Mouse (Mus musculus) hindbrain, postnatal 0 days (tissue): ENCODE measurements around the gene Gm6121. TPM values are rescaled to one million over a fixed set of nuclear protein-coding genes. Genes with fewer than 3 reads are reported as not detected.
"Not testable (repeated sequence)": the region's sequence is repeated elsewhere in the genome, so short reads cannot be mapped to it uniquely, and the experiment has no call there.

Experiments
- ATAC-seq: fragments of 200-750 bp; cut with Nextera tagmentation; 2 replicates; pipeline ENCODE4 v1.8.0; 2017; ENCODE audit warnings: mild to moderate bottlenecking, moderate TSS enrichment, moderate library complexity
- DNase-seq: peaks from one replicate; pipeline ENCODE4 v3.0.0-alpha.2; 2015; ENCODE audit warnings: low spot score
- H3K27ac ChIP-seq: fragments of 300-500 bp; sonication (generic); 2 replicates; pipeline ENCODE4 v1.5.1; 2014; ENCODE audit warnings: mild to moderate bottlenecking
- H3K27me3 ChIP-seq: fragments of 300-500 bp; sonication (generic); 2 replicates; pipeline ENCODE4 v1.6.1; 2014; ENCODE audit warnings: low read length, mixed read lengths; ENCODE audit not compliant: insufficient read depth
- H3K36me3 ChIP-seq: fragments of 300-500 bp; sonication (generic); 2 replicates; pipeline ENCODE4 v1.6.1; 2014; ENCODE audit warnings: low read length, mixed read lengths; ENCODE audit not compliant: insufficient read depth
- H3K4me1 ChIP-seq: fragments of 300-500 bp; sonication (generic); 2 replicates; pipeline ENCODE4 v1.6.1; 2014; ENCODE audit warnings: antibody characterized with exemption, low read length, mixed read lengths; ENCODE audit not compliant: insufficient read depth
- H3K4me2 ChIP-seq: fragments of 300-500 bp; sonication (generic); 2 replicates; pipeline ENCODE4 v1.6.1; 2014; ENCODE audit warnings: low read depth, mild to moderate bottlenecking, low read length, moderate library complexity, mixed read lengths
- H3K4me3 ChIP-seq: fragments of 300-500 bp; sonication (generic); 2 replicates; pipeline ENCODE4 v1.5.1; 2014; ENCODE audit warnings: low read length
- H3K9ac ChIP-seq: fragments of 300-500 bp; sonication (generic); replicated peaks from 2 replicates; pipeline ENCODE4 v1.6.1; 2014; ENCODE audit warnings: mild to moderate bottlenecking, low read length, moderate library complexity, mixed read lengths
- H3K9me3 ChIP-seq: fragments of 300-500 bp; sonication (generic); 2 replicates; pipeline ENCODE4 v1.6.1; 2016; ENCODE audit warnings: low read length, mixed read lengths
- WGBS: fragments of 180-500 bp; shearing (Covaris S2); extraction: QIAGEN DNeasy Blood & Tissue Kit; methylation state at CpG from one replicate; pipeline ENCODE4 v1.1.7; 2014; 5-methylcytosine and 5-hydroxymethylcytosine counted together
- polyA plus RNA-seq: library from polyadenylated mRNA; unstranded; fragments of >200 nt; fragmentation: Nextera tagmentation; extraction: Ambion mirVana; gene quantifications from 2 replicates; pipeline ENCODE4 v1.2.1, GENCODE M21; 2015
- total RNA-seq: library from RNA; depleted of rRNA; stranded (reverse); fragments of >200 nt; gene quantifications from 2 replicates; pipeline ENCODE4 v1.2.3, GENCODE M21; 2014; rRNA removed

Gm6121 gene
- total RNA-seq (not detected in 2 replicates), polyA plus RNA-seq (not detected in 2 replicates)

- H3K4me3 ChIP-seq, H3K4me1 ChIP-seq, H3K27me3 ChIP-seq, H3K4me2 ChIP-seq, H3K36me3 ChIP-seq, H3K9me3 ChIP-seq, ATAC-seq, H3K27ac ChIP-seq, H3K9ac ChIP-seq, DNase-seq: not testable (repeated sequence)
- no CpG with 5 or more reads among the region's 5 CpGs for WGBS
Observed at GRCm38 (mm10) chrX:26935597-26935996, at the start of gene Gm6121. TSS of gene Gm6121 (minus strand) at chrX:26935697.

Other genes starting within 250 kb of the Gm6121 start
- not detected in 2 replicates for gene Gm14525, start 233.1 kb downstream of the Gm6121 start, total RNA-seq
- gene Gm14525, start 233.1 kb downstream of the Gm6121 start, polyA plus RNA-seq: not detected in 2 replicates